In genomic region chr3:9960696-9961095, GRCm38 (mm10) we compare ENCODE assay signal across 8 mouse cellular contexts.
DNase-seq lines count a peak whose midpoint lies in the region; ATAC-seq and TF ChIP-seq lines count a peak whose summit lies in the region.

No protein-coding gene starts in this region.

- H3K4me2 ChIP-seq in intestine, postnatal 0 days (replicated peaks; ENCODE audit: low read depth): no peak overlapping the region
- H3K4me2 ChIP-seq in intestine, embryonic 16.5 days (ENCODE audit: low read depth, low read length): no peak overlapping the region
- H3K4me2 ChIP-seq in hindbrain, embryonic 11.5 days (replicated peaks; ENCODE audit: low read depth, low read length): no peak overlapping the region

- no peaks in the 10 kb centered on the region for H3K36me3 ChIP-seq in intestine, postnatal 0 days (ENCODE audit: control insufficient read depth, insufficient read depth)
- no peaks in the 10 kb centered on the region for H3K36me3 ChIP-seq in intestine, embryonic 16.5 days (ENCODE audit: control insufficient read depth, insufficient read depth, low read length)
- H3K36me3 ChIP-seq in hindbrain, embryonic 11.5 days (ENCODE audit: control insufficient read depth, insufficient read depth, low read length): no peaks in the 10 kb centered on the region

- no peak for TF ChIP-seq POLR2A in brain, embryonic 14.5 days (IDR thresholded peaks at IDR 0.05; ENCODE audit: borderline replicate concordance, extremely low read depth, insufficient read depth, insufficient read length, poor library complexity, severe bottlenecking)

- no peaks in the 10 kb centered on the region for H3K9me3 ChIP-seq in intestine, postnatal 0 days (ENCODE audit: control insufficient read depth)
- no peaks in the 10 kb centered on the region for H3K9me3 ChIP-seq in intestine, embryonic 16.5 days (ENCODE audit: control insufficient read depth, low read length)
- no peaks in the 10 kb centered on the region for H3K9me3 ChIP-seq in hindbrain, embryonic 11.5 days (ENCODE audit: control insufficient read depth, low read length)

- no peak overlapping the region for H3K9ac ChIP-seq in intestine, postnatal 0 days (ENCODE audit: low read depth, low read length)
- no peak overlapping the region for H3K9ac ChIP-seq in intestine, embryonic 16.5 days (ENCODE audit: low read depth, low read length)
- H3K9ac ChIP-seq in hindbrain, embryonic 11.5 days (ENCODE audit: low read depth, low read length): no peak overlapping the region

- DNase-seq in adrenal gland, postnatal 14 days: peak; percentile 47
- DNase-seq in adrenal gland, adult (ENCODE audit: inconsistent age in 2 of 2, low spot score in 1 of 2): no peak
- peak; percentile 76 for DNase-seq in brain, embryonic 14.5 days (ENCODE audit: low read depth)
- DNase-seq in left cerebral cortex, postnatal 4 days: peak; percentile 58
- DNase-seq in thymus, postnatal 36 days: peak; percentile 39 to 44
- DNase-seq in hindbrain, embryonic 11.5 days (ENCODE audit: low spot score): no peak

- ATAC-seq in intestine, postnatal 0 days: no peak
- no peak for ATAC-seq in intestine, embryonic 16.5 days
- ATAC-seq in hindbrain, embryonic 11.5 days (ENCODE audit: low FRiP score): no peak

- no peak overlapping the region for H3K27ac ChIP-seq in intestine, postnatal 0 days (ENCODE audit: low read depth, low read length)
- no peak overlapping the region for H3K27ac ChIP-seq in intestine, embryonic 16.5 days (ENCODE audit: low read length)
- H3K27ac ChIP-seq in hindbrain, embryonic 11.5 days (ENCODE audit: low read depth, low read length): no peak overlapping the region

- TF ChIP-seq CTCF in intestine, postnatal 0 days (IDR thresholded peaks at IDR 0.05; ENCODE audit: low read depth): peak; percentile 45
- TF ChIP-seq CTCF in brain, embryonic 14.5 days (IDR thresholded peaks at IDR 0.05; ENCODE audit: borderline replicate concordance, extremely low read depth, insufficient read depth, insufficient read length): peak; percentile 33; the same call in 1 of the 2 replicates

- H3K4me3 ChIP-seq in intestine, postnatal 0 days (ENCODE audit: low read depth, low read length): no peak overlapping the region
- H3K4me3 ChIP-seq in intestine, embryonic 16.5 days (ENCODE audit: low read length): no peak overlapping the region
- no peak overlapping the region for H3K4me3 ChIP-seq in hindbrain, embryonic 11.5 days (ENCODE audit: low read depth, low read length)

- no peaks in the 10 kb centered on the region for H3K4me1 ChIP-seq in intestine, postnatal 0 days (replicated peaks; ENCODE audit: control insufficient read depth, insufficient read depth, low read length)
- no peaks in the 10 kb centered on the region for H3K4me1 ChIP-seq in intestine, embryonic 16.5 days (ENCODE audit: control insufficient read depth, insufficient read depth, low read length)
- no peaks in the 10 kb centered on the region for H3K4me1 ChIP-seq in hindbrain, embryonic 11.5 days (replicated peaks; ENCODE audit: control insufficient read depth, insufficient read depth, low read length)

- H3K27me3 ChIP-seq in intestine, postnatal 0 days (replicated peaks; ENCODE audit: control insufficient read depth, insufficient read depth, low read length): no peaks in the 10 kb centered on the region
- H3K27me3 ChIP-seq in intestine, embryonic 16.5 days (replicated peaks; ENCODE audit: control insufficient read depth, insufficient read depth, low read length): no peaks in the 10 kb centered on the region
- H3K27me3 ChIP-seq in hindbrain, embryonic 11.5 days (ENCODE audit: control insufficient read depth, insufficient read depth, low read length): no peaks in the 10 kb centered on the region

- intact Hi-C loops in left cerebral cortex, postnatal 4 days (cut with DNase I): no loop called here

- 51% methylated on average over 7 of the region's 7 CpGs for WGBS in intestine, postnatal 0 days
- 59% methylated on average over 7 of the region's 7 CpGs for WGBS in intestine, embryonic 16.5 days
- WGBS in hindbrain, embryonic 11.5 days: 58% methylated on average over 7 of the region's 7 CpGs

Comparison
In these comparisons a context has a peak if more than half of its experiments do, and no peak if none do; other contexts are left out.
1. DNase-seq: peak in adrenal gland, postnatal 14 days (single experiment), brain, embryonic 14.5 days (single experiment), left cerebral cortex, postnatal 4 days (single experiment) and thymus, postnatal 36 days (2 of 2); none in adrenal gland, adult (0 of 2) and hindbrain, embryonic 11.5 days (single experiment).